Mouse (Mus musculus) gastrocnemius, postnatal 36 days (tissue): ENCODE measurements around the gene Gm3043. TPM values are rescaled to one million over a fixed set of nuclear protein-coding genes. Genes with fewer than 3 reads are reported as not detected.
"Not testable (repeated sequence)": the region's sequence is repeated elsewhere in the genome, so short reads cannot be mapped to it uniquely, and the experiment has no call there.

Experiments
- DNase-seq, 2 experiments: peaks; one replicate each; pipeline ENCODE4 v3.0.0; 2022
- intact Hi-C: fragments of 180-260 bp; cut with DNase I; formaldehyde crosslinking; loops from one replicate; pipeline ENCODE4 v1.15.1; 2025
- long read RNA-seq, 2 experiments: library from polyadenylated mRNA; stranded (forward); transcript quantifications; one replicate each; pipeline ENCODE4 v2.0.0; 2021
- total RNA-seq, 2 experiments: library from RNA; stranded (reverse); gene quantifications; 2 replicates each; pipeline ENCODE4 v1.2.3; 2021

The Gm3043 gene
- not detected for total RNA-seq
- long read RNA-seq, experiment 1, result 0 reads
- long read RNA-seq, experiment 2, result 0 reads

GRCm38 (mm10) chr14:3688483-3688882 is at the start of gene Gm3043:
Gene Gm3043, plus strand, starts transcription at chr14:3688783.
- DNase-seq, intact Hi-C loops: not testable (repeated sequence)

DNA sequence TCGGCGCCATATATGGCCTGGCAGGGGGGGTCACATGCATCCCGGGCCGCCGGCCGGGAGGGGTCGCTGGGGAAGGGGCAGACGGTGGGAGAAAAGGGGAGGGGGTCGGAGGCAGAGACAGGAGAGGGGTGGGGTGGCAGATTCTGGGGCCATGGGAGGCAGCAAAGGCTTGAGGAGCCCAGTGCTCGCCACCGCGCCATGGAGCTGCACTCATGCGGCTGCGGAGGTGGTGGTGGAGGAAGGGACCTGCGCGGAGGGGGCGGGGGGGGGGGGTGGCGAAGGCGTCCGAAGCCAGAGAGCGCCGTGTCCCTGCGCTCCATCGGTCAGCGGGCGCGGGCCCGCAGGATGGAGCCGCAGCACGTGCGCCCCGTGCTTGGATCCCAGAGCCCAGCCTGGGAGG is 36.9 kb upstream of the Gm3043 start, which contains the start of gene Gm3020:
TSS of gene Gm3020 (plus strand) at position 301 of the 400 bp plus-strand sequence.
- DNase-seq, intact Hi-C loops: not testable (repeated sequence)

Other genes starting within 250 kb of the Gm3043 start
- not detected for gene Gm10408, start 239.4 kb upstream of the Gm3043 start, total RNA-seq
- not detected for gene Gm3012, start 54.3 kb upstream of the Gm3043 start, total RNA-seq
- gene Gm3020, start 36.8 kb upstream of the Gm3043 start, total RNA-seq, result under 1 TPM; 0.17 to 0.18 TPM
- not detected for gene Gm3002, start 121.3 kb downstream of the Gm3043 start, total RNA-seq
- gene Gm3033, start 157.5 kb downstream of the Gm3043 start, total RNA-seq, result not detected
- gene Gm2916, start 195.4 kb downstream of the Gm3043 start, total RNA-seq, result not detected
- gene Gm3029, start 243.0 kb downstream of the Gm3043 start, total RNA-seq, result not detected